Mouse (Mus musculus) myocyte (in vitro differentiated cells): ENCODE results near the gene Rptor.
A peak's percentile ranks its signal among the peaks of the same experiment; 100 is the strongest.

Experiments
- E2F4 ChIP-seq: IDR thresholded peaks from one replicate; pipeline ENCODE4 v1.6.1; 2011; ENCODE audit warnings: mild to moderate bottlenecking, control low read depth, moderate library complexity; ENCODE audit not compliant: insufficient read depth
- MAX ChIP-seq: IDR thresholded peaks from one replicate; pipeline ENCODE4 v1.6.1; 2011; ENCODE audit warnings: low read depth, mild to moderate bottlenecking, control low read depth
- MYOG ChIP-seq, 3 experiments: IDR thresholded peaks; one replicate each; pipeline ENCODE4 v1.6.1; 2011; ENCODE audit warnings: control low read depth in 2 of 3, low read depth in 2 of 3, mild to moderate bottlenecking in 2 of 3; ENCODE audit not compliant: insufficient read length in 2 of 3, control insufficient read depth in 1 of 3, insufficient read depth in 1 of 3
- POLR2A ChIP-seq: IDR thresholded peaks from one replicate; pipeline ENCODE4 v1.6.1; 2011; ENCODE audit warnings: low read depth, mild to moderate bottlenecking, control low read depth, moderate library complexity; ENCODE audit not compliant: insufficient read length
- POLR2AphosphoS2 ChIP-seq: IDR thresholded peaks from one replicate; pipeline ENCODE4 v1.6.1; 2011; ENCODE audit warnings: low read depth, control low read depth; ENCODE audit not compliant: insufficient read length
- REST ChIP-seq: IDR thresholded peaks from one replicate; pipeline ENCODE4 v1.6.1; 2011; ENCODE audit warnings: mild to moderate bottlenecking, control low read depth, moderate library complexity; ENCODE audit not compliant: insufficient read depth, insufficient read length
- USF1 ChIP-seq: IDR thresholded peaks from one replicate; pipeline ENCODE4 v1.6.1; 2011; ENCODE audit warnings: low read depth, mild to moderate bottlenecking, control low read depth, moderate library complexity

DNA sequence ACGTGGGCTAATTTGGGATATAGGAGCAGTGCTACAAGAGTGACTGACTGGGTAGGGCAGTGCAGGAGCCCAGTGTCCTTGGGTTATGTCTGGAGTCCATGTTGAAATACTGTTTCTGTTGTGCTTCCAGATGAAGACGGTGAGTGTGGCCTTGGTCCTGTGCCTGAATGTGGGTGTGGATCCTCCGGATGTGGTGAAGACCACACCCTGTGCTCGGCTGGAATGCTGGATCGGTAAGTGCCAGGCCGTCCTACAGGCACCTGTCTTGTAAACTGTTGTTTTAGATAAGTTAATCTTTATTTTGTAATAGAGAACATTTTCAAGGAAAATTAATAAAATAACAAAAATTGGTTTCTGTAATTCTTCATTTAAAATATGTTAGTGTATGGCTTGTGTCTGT is 54.8 kb downstream of the Rptor start:
- TF ChIP-seq POLR2A (no peak), MAX (no peak), E2F4 (no peak), MYOG (IDR thresholded peaks at IDR 0.05; ENCODE audit: control insufficient read depth in 1 of 3, insufficient read depth in 1 of 3, insufficient read length in 2 of 3, low read depth in 2 of 3) (peak in 2 of 3 experiments; percentile 4 to 82), POLR2AphosphoS2 (no peak), REST (no peak), USF1 (no peak)
